Mouse (Mus musculus) liver, postnatal 0 days (tissue): ENCODE measurements at regions not wholly inside any gene's neighbourhood (a gene's known extent, or its start where the extent isn't known, plus 50 kb on each side); places are given as distances from the start of the nearest gene placed in this dataset.
A peak's percentile ranks its signal among the peaks of the same experiment; 100 is the strongest.

Source experiments
- ATAC-seq: fragments of 200-750 bp; cut with Nextera tagmentation; 2 replicates; pipeline ENCODE4 v1.8.0; 2017; ENCODE audit warnings: mild to moderate bottlenecking, moderate library complexity
- DNase-seq: peaks from one replicate; pipeline ENCODE4 v3.0.0-alpha.2; 2016
- H3K27ac ChIP-seq: fragments of 300-500 bp; sonication (generic); 2 replicates; pipeline ENCODE4 v1.5.1; 2014; ENCODE audit warnings: antibody characterized with exemption, moderate library complexity, mild to moderate bottlenecking, low read depth
- H3K27me3 ChIP-seq: fragments of 300-500 bp; sonication (generic); 2 replicates; pipeline ENCODE4 v1.6.1; 2014; ENCODE audit warnings: low read length, control low read depth, mixed read lengths; ENCODE audit not compliant: insufficient read depth
- H3K36me3 ChIP-seq: fragments of 300-500 bp; sonication (generic); replicated peaks from 2 replicates; pipeline ENCODE4 v1.6.1; 2014; ENCODE audit warnings: mild to moderate bottlenecking, control low read depth, low read length, moderate library complexity, mixed read lengths; ENCODE audit not compliant: insufficient read depth
- H3K4me1 ChIP-seq: fragments of 300-500 bp; sonication (generic); 2 replicates; pipeline ENCODE4 v1.6.1; 2014; ENCODE audit warnings: antibody characterized with exemption, mild to moderate bottlenecking, control low read depth; ENCODE audit not compliant: insufficient read depth
- H3K4me2 ChIP-seq: fragments of 300-500 bp; sonication (generic); 2 replicates; pipeline ENCODE4 v1.6.1; 2014; ENCODE audit warnings: low read depth, mild to moderate bottlenecking, low read length, moderate library complexity, mixed read lengths
- H3K4me3 ChIP-seq: fragments of 300-500 bp; sonication (generic); 2 replicates; pipeline ENCODE4 v1.5.1; 2014; ENCODE audit warnings: low read depth, low read length
- H3K9ac ChIP-seq: fragments of 300-500 bp; sonication (generic); replicated peaks from 2 replicates; pipeline ENCODE4 v1.6.1; 2014; ENCODE audit warnings: mild to moderate bottlenecking, moderate library complexity
- H3K9me3 ChIP-seq: fragments of 300-500 bp; sonication (generic); 2 replicates; pipeline ENCODE4 v1.6.1; 2016; ENCODE audit warnings: mild to moderate bottlenecking, control low read depth, low read length, mixed read lengths
- CTCF ChIP-seq: sonication (generic); IDR thresholded peaks from 2 replicates; pipeline ENCODE4 v1.5.1; 2016; ENCODE audit warnings: antibody characterized with exemption, low read depth
- EP300 ChIP-seq: IDR thresholded peaks from 2 replicates; pipeline ENCODE4 v1.6.1; 2016; ENCODE audit warnings: antibody characterized with exemption, low read depth, mild to moderate bottlenecking
- WGBS: fragments of 180-500 bp; shearing (Covaris S2); extraction: QIAGEN DNeasy Blood & Tissue Kit; methylation state at CpG from one replicate; pipeline ENCODE4 v1.1.7; 2014; ENCODE audit not compliant: insufficient replicate concordance; 5-methylcytosine and 5-hydroxymethylcytosine counted together

DNA sequence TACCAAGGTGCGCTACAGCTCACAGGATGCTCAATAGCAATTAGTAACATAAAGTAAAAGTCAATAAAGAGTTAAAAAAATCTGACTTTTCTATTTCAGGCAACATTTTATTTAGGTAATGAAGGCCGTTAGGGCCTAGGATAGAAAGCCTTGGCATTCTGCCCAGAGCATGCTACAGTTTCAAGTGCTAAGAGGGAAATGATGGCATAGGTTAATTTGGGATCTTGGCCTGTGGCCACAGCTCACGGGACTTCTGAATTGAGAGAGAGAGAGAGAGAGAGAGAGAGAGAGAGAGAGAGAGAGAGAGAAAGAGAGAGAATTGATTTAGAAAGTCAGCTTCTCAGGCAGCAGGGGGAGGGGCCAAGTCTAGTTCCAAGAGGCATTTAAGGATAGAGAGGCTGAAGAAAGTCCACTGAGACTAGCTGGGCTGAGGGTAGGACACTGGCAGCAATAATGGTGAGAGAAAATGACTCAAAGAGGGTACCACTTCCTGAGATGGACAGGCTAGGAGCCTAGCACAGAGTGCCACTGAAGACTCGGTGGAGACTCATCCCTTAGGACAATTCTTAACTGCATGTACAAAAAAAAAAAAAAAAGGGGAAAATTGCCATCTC is 52.6 kb upstream of the Klf14 start:
- Histone ChIP-seq H3K4me1 (0 out of 2 replicates have a peak, but pooled peaks cover 2% of the 10 kb centered on the region), H3K27me3 (no peaks in the 10 kb centered on the region), H3K4me3 (no peak overlapping the region), H3K36me3 (no peaks in the 10 kb centered on the region), H3K9ac (no peak overlapping the region), H3K27ac (no peak overlapping the region), H3K9me3 (no peaks in the 10 kb centered on the region), H3K4me2 (no peak overlapping the region)
- DNase-seq = peak; percentile 27
- 47% methylated on average over 4 of the region's 4 CpGs for WGBS
- no peak for ATAC-seq
- TF ChIP-seq CTCF = no peak
- TF ChIP-seq EP300 = no peak

DNA sequence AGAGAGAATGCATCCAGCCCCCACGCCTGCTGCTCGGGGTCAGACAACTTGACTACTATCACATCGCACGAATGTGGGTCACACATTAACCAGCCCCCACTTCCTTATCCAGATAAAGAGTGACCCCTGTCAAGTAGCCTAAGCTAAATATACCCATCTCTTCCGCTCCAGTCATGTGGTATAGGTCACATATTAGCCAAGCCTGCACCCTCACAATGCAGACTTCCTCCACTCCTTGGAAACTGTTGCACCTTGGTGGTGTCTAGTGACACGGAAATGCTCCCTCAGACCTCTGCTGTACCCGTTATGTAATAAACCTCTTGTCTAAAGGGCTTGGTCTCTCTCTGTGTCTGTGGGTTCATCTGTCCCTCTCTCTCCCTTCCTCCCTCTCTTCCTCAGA is 57.7 kb upstream of the Klf14 start:
- DNase-seq = no peak
- Histone ChIP-seq H3K4me3 (no peak overlapping the region), H3K4me1 (0 out of 2 replicates have a peak, but pooled peaks cover 3% of the 10 kb centered on the region), H3K9me3 (no peaks in the 10 kb centered on the region), H3K4me2 (no peak overlapping the region), H3K27me3 (no peaks in the 10 kb centered on the region), H3K36me3 (no peaks in the 10 kb centered on the region), H3K27ac (no peak overlapping the region), H3K9ac (no peak overlapping the region)
- ATAC-seq = no peak
- WGBS = 33% methylated on average over 7 of the region's 7 CpGs
- no peak for TF ChIP-seq CTCF
- no peak for TF ChIP-seq EP300

DNA sequence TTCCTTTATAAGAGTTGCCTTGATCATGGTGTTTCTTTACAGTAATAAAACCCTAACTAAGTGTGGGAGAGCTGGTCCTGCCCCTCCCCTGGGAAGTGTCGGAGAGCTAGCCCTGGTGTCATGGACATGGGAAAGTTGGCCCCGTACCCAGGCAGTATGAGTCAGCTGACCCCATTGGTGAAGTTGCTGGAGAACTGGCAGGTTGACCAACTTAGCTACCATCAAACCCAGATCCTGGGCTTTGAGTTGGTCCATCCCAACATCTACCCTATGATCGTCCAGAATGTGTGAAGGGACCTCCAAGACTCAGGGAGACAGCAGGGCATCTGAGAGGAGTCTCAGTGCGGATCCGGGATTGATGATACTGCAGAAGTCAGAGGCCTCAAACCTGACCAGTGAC is 62.9 kb upstream of the Klf14 start:
- DNase-seq (no peak), ATAC-seq (no peak)
- H3K27ac ChIP-seq = no peak overlapping the region
- H3K27me3 ChIP-seq = no peaks in the 10 kb centered on the region
- TF ChIP-seq EP300 (no peak), CTCF (no peak)
- no peaks in the 10 kb centered on the region for H3K9me3 ChIP-seq
- no peaks in the 10 kb centered on the region for H3K4me1 ChIP-seq
- 86% methylated on average over 5 of the region's 5 CpGs for WGBS
- H3K4me2 ChIP-seq = no peak overlapping the region
- no peaks in the 10 kb centered on the region for H3K36me3 ChIP-seq
- no peak overlapping the region for H3K4me3 ChIP-seq
- no peak overlapping the region for H3K9ac ChIP-seq

DNA sequence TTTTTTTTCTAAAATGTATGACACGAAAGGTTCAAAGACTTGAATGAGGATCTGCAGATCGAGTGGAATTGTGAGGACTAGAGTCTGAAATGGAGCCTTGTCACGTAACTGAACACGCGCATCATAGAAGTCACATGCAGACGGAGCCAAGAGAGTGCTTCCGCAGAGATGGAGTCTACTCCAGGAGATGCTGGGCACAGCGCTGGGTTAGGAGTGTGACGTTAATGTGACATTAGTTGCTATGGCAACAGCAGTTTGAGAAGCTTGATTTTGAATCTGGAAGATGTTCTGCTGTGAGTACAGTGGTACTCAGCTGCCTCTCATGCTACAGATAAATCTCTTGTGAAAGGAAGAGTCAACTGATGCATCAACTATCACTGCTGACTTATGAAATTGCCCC is 70.9 kb upstream of the Klf14 start:
- H3K4me2 ChIP-seq = no peak overlapping the region
- H3K27ac ChIP-seq = no peak overlapping the region
- no peaks in the 10 kb centered on the region for H3K27me3 ChIP-seq
- no peaks in the 10 kb centered on the region for H3K4me1 ChIP-seq
- ATAC-seq = no peak
- H3K9ac ChIP-seq = no peak overlapping the region
- DNase-seq = no peak
- H3K9me3 ChIP-seq = no peaks in the 10 kb centered on the region
- no peak overlapping the region for H3K4me3 ChIP-seq
- no peaks in the 10 kb centered on the region for H3K36me3 ChIP-seq
- WGBS = 84% methylated on average over 9 of the region's 9 CpGs
- TF ChIP-seq CTCF (no peak), EP300 (no peak)

DNA sequence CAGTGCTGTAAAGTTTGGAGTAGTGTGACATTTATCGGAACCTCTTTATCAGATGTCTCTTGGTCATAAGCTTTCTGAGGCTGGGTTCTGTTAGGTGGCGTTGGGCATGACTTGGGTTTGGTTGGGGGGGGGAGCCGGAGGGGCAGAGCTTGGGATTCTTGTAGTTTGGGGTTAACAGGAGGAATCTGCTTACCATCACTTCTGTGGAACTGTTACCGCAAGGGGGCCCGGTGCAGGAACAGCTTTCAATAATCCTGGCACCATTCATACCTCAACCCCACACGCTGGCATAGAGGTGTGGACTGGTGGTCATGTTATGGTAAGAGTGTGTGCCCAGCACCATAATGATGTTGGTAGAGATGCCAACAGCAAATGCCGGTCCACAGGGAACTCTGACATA is 72.1 kb upstream of the Klf14 start:
- WGBS = 83% methylated on average over 7 of the region's 7 CpGs
- Histone ChIP-seq H3K27ac (no peak overlapping the region), H3K4me1 (no peaks in the 10 kb centered on the region)

DNA sequence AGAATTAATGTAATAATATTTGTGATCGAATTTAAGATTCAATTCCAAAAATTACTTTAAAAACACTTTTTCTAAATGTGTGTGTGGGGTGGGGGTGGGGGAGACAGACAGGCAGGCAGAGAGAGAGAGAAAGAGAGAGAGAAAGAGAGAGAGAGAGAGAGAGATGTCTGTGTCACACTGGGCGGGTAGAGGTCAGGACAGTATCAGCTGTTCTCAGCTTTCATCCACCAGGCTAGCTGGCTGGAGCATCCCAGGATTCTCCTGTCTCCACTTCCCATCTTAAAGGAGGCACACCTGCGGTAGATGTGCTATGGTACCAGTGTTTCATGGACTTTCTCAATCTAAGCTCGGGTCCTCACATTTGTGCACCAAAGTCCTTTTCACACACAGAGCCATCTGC is 73.3 kb upstream of the Klf14 start:
- no peak overlapping the region for H3K4me2 ChIP-seq
- DNase-seq = no peak
- H3K9me3 ChIP-seq = no peaks in the 10 kb centered on the region
- H3K36me3 ChIP-seq = no peaks in the 10 kb centered on the region
- no peak overlapping the region for H3K9ac ChIP-seq
- no peak for ATAC-seq
- H3K4me3 ChIP-seq = no peak overlapping the region
- WGBS = 75% methylated on average over 4 of the region's 4 CpGs
- no peaks in the 10 kb centered on the region for H3K4me1 ChIP-seq
- no peak for TF ChIP-seq CTCF
- no peak for TF ChIP-seq EP300
- no peak overlapping the region for H3K27ac ChIP-seq
- H3K27me3 ChIP-seq = no peaks in the 10 kb centered on the region

More for the DNA sequence above, 72.1 kb upstream of the Klf14 start:
- Histone ChIP-seq H3K36me3 (no peaks in the 10 kb centered on the region), H3K4me3 (no peak overlapping the region), H3K9me3 (no peaks in the 10 kb centered on the region), H3K27me3 (no peaks in the 10 kb centered on the region), H3K9ac (no peak overlapping the region), H3K4me2 (no peak overlapping the region)
- DNase-seq (no peak), ATAC-seq (no peak)
- TF ChIP-seq CTCF (no peak), EP300 (no peak)
